Mouse (Mus musculus): Measurements from ENCODE around the gene Cars. TPM values are rescaled to one million over a fixed set of nuclear protein-coding genes. Genes with fewer than 3 reads are reported as not detected.
A peak's percentile ranks its signal among the peaks of the same experiment; 100 is the strongest.

Cars gene
- polyA plus RNA-seq, 1 experiment: 41.4 TPM

- peak; percentile 34 for DNase-seq (ENCODE audit: low read depth)
- no peak for TF ChIP-seq CTCF (IDR thresholded peaks at IDR 0.05; ENCODE audit: borderline replicate concordance, extremely low read depth, insufficient read depth, insufficient read length)
- no peak for TF ChIP-seq POLR2A (IDR thresholded peaks at IDR 0.05; ENCODE audit: borderline replicate concordance, extremely low read depth, insufficient read depth, insufficient read length, poor library complexity, severe bottlenecking)
Measured at GRCm38 (mm10) chr7:143620951-143621350, 21.1 kb upstream of the Cars start.

- TF ChIP-seq CTCF (IDR thresholded peaks at IDR 0.05; ENCODE audit: borderline replicate concordance, extremely low read depth, insufficient read depth, insufficient read length) (no peak), POLR2A (IDR thresholded peaks at IDR 0.05; ENCODE audit: borderline replicate concordance, extremely low read depth, insufficient read depth, insufficient read length, poor library complexity, severe bottlenecking) (no peak)
- DNase-seq (ENCODE audit: low read depth): no peak
Measured at GRCm38 (mm10) chr7:143614404-143615135, 14.7 kb upstream of the Cars start.

GRCm38 (mm10) chr7:143612215-143612614, 12.3 kb upstream of the Cars start:
- no peak for TF ChIP-seq POLR2A (IDR thresholded peaks at IDR 0.05; ENCODE audit: borderline replicate concordance, extremely low read depth, insufficient read depth, insufficient read length, poor library complexity, severe bottlenecking)
- peak; percentile 19; the same call in 1 of the 2 replicates for TF ChIP-seq CTCF (IDR thresholded peaks at IDR 0.05; ENCODE audit: borderline replicate concordance, extremely low read depth, insufficient read depth, insufficient read length)
- no peak for DNase-seq (ENCODE audit: low read depth)

GRCm38 (mm10) chr7:143605321-143605720, 5.4 kb upstream of the Cars start:
- no peak for DNase-seq (ENCODE audit: low read depth)
- no peak for TF ChIP-seq POLR2A (IDR thresholded peaks at IDR 0.05; ENCODE audit: borderline replicate concordance, extremely low read depth, insufficient read depth, insufficient read length, poor library complexity, severe bottlenecking)
- no peak for TF ChIP-seq CTCF (IDR thresholded peaks at IDR 0.05; ENCODE audit: borderline replicate concordance, extremely low read depth, insufficient read depth, insufficient read length)

- TF ChIP-seq CTCF (IDR thresholded peaks at IDR 0.05; ENCODE audit: borderline replicate concordance, extremely low read depth, insufficient read depth, insufficient read length) (no peak), POLR2A (IDR thresholded peaks at IDR 0.05; ENCODE audit: borderline replicate concordance, extremely low read depth, insufficient read depth, insufficient read length, poor library complexity, severe bottlenecking) (no peak)
- DNase-seq (ENCODE audit: low read depth): no peak
Measured at GRCm38 (mm10) chr7:143604889-143605288, 5.0 kb upstream of the Cars start.

GRCm38 (mm10) chr7:143601705-143602104, 1.8 kb upstream of the Cars start:
- TF ChIP-seq CTCF (IDR thresholded peaks at IDR 0.05; ENCODE audit: borderline replicate concordance, extremely low read depth, insufficient read depth, insufficient read length) (no peak), POLR2A (IDR thresholded peaks at IDR 0.05; ENCODE audit: borderline replicate concordance, extremely low read depth, insufficient read depth, insufficient read length, poor library complexity, severe bottlenecking) (no peak)
- DNase-seq (ENCODE audit: low read depth): no peak

- DNase-seq (ENCODE audit: low read depth): no peak
- TF ChIP-seq POLR2A (IDR thresholded peaks at IDR 0.05; ENCODE audit: borderline replicate concordance, extremely low read depth, insufficient read depth, insufficient read length, poor library complexity, severe bottlenecking) (no peak), CTCF (IDR thresholded peaks at IDR 0.05; ENCODE audit: borderline replicate concordance, extremely low read depth, insufficient read depth, insufficient read length) (no peak)
Measured at GRCm38 (mm10) chr7:143600231-143600740, 396 bp upstream of the Cars start.

- DNase-seq (ENCODE audit: low read depth): peak; percentile 84
Measured at GRCm38 (mm10) chr7:143594865-143595264, 5.0 kb downstream of the Cars start.

GRCm38 (mm10) chr7:143592255-143592654, 7.6 kb downstream of the Cars start:
- TF ChIP-seq CTCF (IDR thresholded peaks at IDR 0.05; ENCODE audit: borderline replicate concordance, extremely low read depth, insufficient read depth, insufficient read length): no peak
- TF ChIP-seq POLR2A (IDR thresholded peaks at IDR 0.05; ENCODE audit: borderline replicate concordance, extremely low read depth, insufficient read depth, insufficient read length, poor library complexity, severe bottlenecking): no peak
- DNase-seq (ENCODE audit: low read depth): no peak

More at GRCm38 (mm10) chr7:143594865-143595264, 5.0 kb downstream of the Cars start:
- TF ChIP-seq POLR2A (IDR thresholded peaks at IDR 0.05; ENCODE audit: borderline replicate concordance, extremely low read depth, insufficient read depth, insufficient read length, poor library complexity, severe bottlenecking): no peak
- no peak for TF ChIP-seq CTCF (IDR thresholded peaks at IDR 0.05; ENCODE audit: borderline replicate concordance, extremely low read depth, insufficient read depth, insufficient read length)

- no peak for DNase-seq (ENCODE audit: low read depth)
Measured at GRCm38 (mm10) chr7:143588006-143588405, 11.9 kb downstream of the Cars start.

GRCm38 (mm10) chr7:143587586-143587985, 12.3 kb downstream of the Cars start:
- TF ChIP-seq CTCF (IDR thresholded peaks at IDR 0.05; ENCODE audit: borderline replicate concordance, extremely low read depth, insufficient read depth, insufficient read length): no peak
- TF ChIP-seq POLR2A (IDR thresholded peaks at IDR 0.05; ENCODE audit: borderline replicate concordance, extremely low read depth, insufficient read depth, insufficient read length, poor library complexity, severe bottlenecking): no peak
- DNase-seq (ENCODE audit: low read depth): no peak

More at GRCm38 (mm10) chr7:143588006-143588405, 11.9 kb downstream of the Cars start:
- TF ChIP-seq CTCF (IDR thresholded peaks at IDR 0.05; ENCODE audit: borderline replicate concordance, extremely low read depth, insufficient read depth, insufficient read length): no peak
- TF ChIP-seq POLR2A (IDR thresholded peaks at IDR 0.05; ENCODE audit: borderline replicate concordance, extremely low read depth, insufficient read depth, insufficient read length, poor library complexity, severe bottlenecking): no peak

- no peak for TF ChIP-seq POLR2A (IDR thresholded peaks at IDR 0.05; ENCODE audit: borderline replicate concordance, extremely low read depth, insufficient read depth, insufficient read length, poor library complexity, severe bottlenecking)
- TF ChIP-seq CTCF (IDR thresholded peaks at IDR 0.05; ENCODE audit: borderline replicate concordance, extremely low read depth, insufficient read depth, insufficient read length): peak; percentile 75
- peak; percentile 76 for DNase-seq (ENCODE audit: low read depth)
Measured at GRCm38 (mm10) chr7:143583956-143584355, 15.9 kb downstream of the Cars start.

All from brain, embryonic 14.5 days (tissue).